Mouse (Mus musculus) Patski (cell line): ENCODE measurements at regions not wholly inside any gene's neighbourhood (a gene's known extent, or its start where the extent isn't known, plus 50 kb on each side); places are given as distances from the start of the nearest gene placed in this dataset.

Source experiments
- ATAC-seq: fragments of 100-300 bp; one replicate; pipeline ENCODE4 v1.8.0; 2021
- CTCF ChIA-PET: fragments of 350-600 bp; sonication (Branson Sonifier 250); formaldehyde crosslinking; loops from one replicate; lab custom pipeline; 2022; ENCODE audit warnings: inconsistent platforms; lab: Charles Lee
- POLR2A ChIA-PET: fragments of 350-600 bp; sonication (Branson Sonifier 250); formaldehyde crosslinking; loops from one replicate; lab custom pipeline; 2022; ENCODE audit warnings: antibody characterized with exemption, inconsistent platforms; lab: Charles Lee
- DNase-seq: peaks from one replicate; pipeline ENCODE4 v3.0.0-alpha.2; 2011; ENCODE audit warnings: low read depth, low spot score
- H3K27me3 ChIP-seq: fragments of 371-371 bp; one replicate; pipeline ENCODE4 v1.5.1; 2021
- CTCF ChIP-seq: fragments of 100-300 bp; IDR thresholded peaks from one replicate; pipeline ENCODE4 v1.5.1; 2021
- in situ Hi-C: fragments of 300-500 bp; cut with MboI; formaldehyde crosslinking; loops from 3 replicates; pipeline ENCODE4 v1.11.1; 2018; ENCODE audit warnings: low pct_unique_long_range_greater_than_20kb, mixed read lengths

DNA sequence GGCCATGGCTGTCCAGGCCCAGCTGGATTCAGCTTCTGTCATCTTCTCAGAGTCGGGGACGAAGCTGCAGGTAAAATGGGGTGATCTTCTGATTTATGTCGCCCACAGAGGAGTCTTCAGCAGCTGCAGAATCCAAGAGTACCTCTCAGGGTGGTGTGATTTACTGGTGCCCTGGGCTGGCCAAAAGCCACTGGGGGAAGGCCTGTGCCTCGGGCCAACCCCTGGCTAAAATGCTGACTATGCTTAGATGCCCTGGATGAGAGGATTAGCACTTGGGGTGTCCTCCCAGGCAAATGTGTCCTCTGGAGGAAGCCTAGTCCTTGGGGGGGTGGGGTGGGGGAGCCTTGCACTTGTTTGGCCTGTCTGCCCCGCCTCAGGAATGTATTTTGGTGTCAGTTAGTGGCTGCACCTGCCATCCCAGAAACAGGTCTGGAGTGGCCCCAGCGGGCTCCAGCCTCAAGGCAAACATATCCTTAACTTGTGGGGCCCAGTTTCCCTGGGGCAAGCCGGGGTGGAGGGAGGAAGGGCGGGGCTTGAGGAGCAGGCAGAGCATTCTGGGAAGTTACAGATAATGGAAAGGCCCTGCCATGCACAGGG lies 123.2 kb downstream of the Maf start:
- no peak for DNase-seq
- TF ChIP-seq CTCF, result no peak
- no peaks in the 10 kb centered on the region for H3K27me3 ChIP-seq
- CTCF ChIA-PET, result no interaction called here
- no peak for ATAC-seq
- in situ Hi-C loops, result no loop called here
- POLR2A ChIA-PET, result no interaction called here

GRCm38 (mm10) chr8:115583221-115583620 lies 124.4 kb downstream of the Maf start:
- in situ Hi-C loops, result no loop called here
- ChIA-PET CTCF (interaction anchor here (1.5 kb wide), 1 partner anchor 22 kb away, joined by 3 read pairs; no protein-coding TSS in a partner anchor), POLR2A (no interaction called here)
- no peak for TF ChIP-seq CTCF
- ATAC-seq (no peak), DNase-seq (no peak)
- H3K27me3 ChIP-seq, result no peaks in the 10 kb centered on the region

GRCm38 (mm10) chr8:115581940-115582517 lies 125.6 kb downstream of the Maf start:
- ATAC-seq (no peak), DNase-seq (no peak)
- no peaks in the 10 kb centered on the region for H3K27me3 ChIP-seq
- no peak for TF ChIP-seq CTCF
- POLR2A ChIA-PET, result interaction anchor here (0.6 kb wide), 1 partner anchor 8 kb away, joined by 7 read pairs; no protein-coding TSS in a partner anchor
- in situ Hi-C loops, result no loop called here
- CTCF ChIA-PET, result interaction anchor here (1.5 kb wide), 1 partner anchor 23 kb away, joined by 3 read pairs; no protein-coding TSS in a partner anchor

DNA sequence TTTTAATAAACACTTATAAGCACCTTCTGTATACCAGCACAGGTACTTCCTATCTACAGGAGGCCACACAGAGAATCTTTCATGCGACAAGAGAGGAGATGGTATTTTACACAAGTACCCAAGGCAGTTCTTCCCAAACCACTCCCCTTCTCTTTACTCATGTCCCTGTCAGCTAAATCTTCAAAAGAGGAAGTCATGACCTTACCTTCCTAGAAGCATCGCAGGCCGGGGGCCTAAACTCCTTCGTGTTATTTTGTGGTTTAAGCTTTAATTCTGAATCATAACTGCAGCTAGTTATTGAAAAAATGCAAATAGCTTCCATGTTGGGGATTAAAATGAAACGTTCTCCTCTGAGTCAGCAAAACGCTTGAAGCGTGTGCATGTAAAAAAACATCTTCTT lies 139.2 kb downstream of the Maf start:
- in situ Hi-C loops, result no loop called here
- no peaks in the 10 kb centered on the region for H3K27me3 ChIP-seq
- ATAC-seq (no peak), DNase-seq (no peak)
- TF ChIP-seq CTCF, result no peak
- ChIA-PET POLR2A (no interaction called here), CTCF (interaction anchor here (0.7 to 1.8 kb wide), 2 partner anchors 13 to 201 kb away, joined by 3 to 4 read pairs; no protein-coding TSS in a partner anchor)

GRCm38 (mm10) chr8:115565768-115566167 lies 141.8 kb downstream of the Maf start:
- ATAC-seq (no peak), DNase-seq (no peak)
- CTCF ChIA-PET, result interaction anchor here (1.1 kb wide), 1 partner anchor 10 kb away, joined by 4 read pairs; no protein-coding TSS in a partner anchor
- no peak for TF ChIP-seq CTCF
- in situ Hi-C loops, result no loop called here
- POLR2A ChIA-PET, result no interaction called here
- no peaks in the 10 kb centered on the region for H3K27me3 ChIP-seq

GRCm38 (mm10) chr8:115562362-115562761 lies 145.2 kb downstream of the Maf start:
- CTCF ChIA-PET, result no interaction called here
- POLR2A ChIA-PET, result interaction anchor here (0.8 kb wide), 1 partner anchor 13 kb away, joined by 3 read pairs; no protein-coding TSS in a partner anchor
- in situ Hi-C loops, result no loop called here
- ATAC-seq, result no peak
- no peak for DNase-seq
- no peaks in the 10 kb centered on the region for H3K27me3 ChIP-seq
- no peak for TF ChIP-seq CTCF

GRCm38 (mm10) chr8:115560985-115561916 lies 146.3 kb downstream of the Maf start:
- in situ Hi-C loops, result no loop called here
- POLR2A ChIA-PET, result no interaction called here
- no peak for ATAC-seq
- no peaks in the 10 kb centered on the region for H3K27me3 ChIP-seq
- no peak for TF ChIP-seq CTCF
- CTCF ChIA-PET, result no interaction called here
- no peak for DNase-seq

DNA sequence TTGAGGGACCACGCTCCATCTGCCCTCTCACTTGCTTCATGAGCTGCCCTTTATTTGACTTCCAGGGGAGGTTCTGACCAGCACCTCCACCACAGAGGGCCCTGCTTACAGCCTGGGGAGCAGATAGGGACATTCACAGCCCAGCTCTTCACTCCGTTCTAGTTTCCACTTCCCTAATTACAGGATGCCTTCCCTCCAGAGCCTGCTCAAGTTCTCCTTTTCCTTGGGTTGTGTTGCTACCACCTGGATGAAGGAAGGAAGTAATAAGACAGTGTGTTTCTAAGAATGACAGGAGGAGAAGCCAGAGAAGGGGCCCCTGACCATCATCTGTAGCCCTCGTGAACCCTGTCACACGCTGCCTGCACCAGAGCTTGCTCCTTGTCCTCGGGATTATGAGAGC lies 152.1 kb downstream of the Maf start:
- DNase-seq, result no peak
- peaks cover 4% of the 10 kb centered on the region for H3K27me3 ChIP-seq
- ChIA-PET CTCF (interaction anchor here (1.3 kb wide), 1 partner anchor 14 kb away, joined by 4 read pairs; no protein-coding TSS in a partner anchor), POLR2A (interaction anchor here (0.7 kb wide), 1 partner anchor 85 kb away, joined by 6 read pairs; no protein-coding TSS in a partner anchor)
- TF ChIP-seq CTCF, result no peak
- in situ Hi-C loops, result no loop called here
- ATAC-seq, result no peak

DNA sequence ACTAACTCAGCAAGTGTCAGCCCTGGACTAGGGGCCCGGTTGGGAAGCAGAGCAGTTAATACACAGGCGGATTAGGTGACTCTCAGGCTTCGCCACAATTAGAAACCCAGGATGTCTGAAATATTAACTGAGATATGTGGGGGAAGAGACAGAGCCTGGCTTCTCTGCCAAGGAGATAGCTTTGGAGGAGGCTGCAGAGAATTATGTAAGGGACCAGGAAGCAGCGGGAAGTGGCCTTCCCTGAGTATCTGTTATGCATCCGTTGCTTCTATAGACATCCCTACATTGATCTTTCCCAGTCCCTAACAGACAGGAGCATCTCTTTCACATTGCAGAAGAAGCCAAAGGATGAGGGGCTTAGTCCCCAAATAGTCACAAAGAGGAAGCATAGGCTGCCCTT lies 153.4 kb downstream of the Maf start:
- DNase-seq, result no peak
- H3K27me3 ChIP-seq, result peaks cover 4% of the 10 kb centered on the region
- CTCF ChIA-PET, result interaction anchor here (1.3 to 1.6 kb wide), 2 partner anchors 10 to 15 kb away, joined by 4 to 5 read pairs; no protein-coding TSS in a partner anchor
- no peak for ATAC-seq
- TF ChIP-seq CTCF, result peak; percentile 19
- in situ Hi-C loops, result loop anchor here (5.0 kb wide), 1 partner anchor 153 kb away; the partner anchor contains the start of gene Maf
- POLR2A ChIA-PET, result no interaction called here

DNA sequence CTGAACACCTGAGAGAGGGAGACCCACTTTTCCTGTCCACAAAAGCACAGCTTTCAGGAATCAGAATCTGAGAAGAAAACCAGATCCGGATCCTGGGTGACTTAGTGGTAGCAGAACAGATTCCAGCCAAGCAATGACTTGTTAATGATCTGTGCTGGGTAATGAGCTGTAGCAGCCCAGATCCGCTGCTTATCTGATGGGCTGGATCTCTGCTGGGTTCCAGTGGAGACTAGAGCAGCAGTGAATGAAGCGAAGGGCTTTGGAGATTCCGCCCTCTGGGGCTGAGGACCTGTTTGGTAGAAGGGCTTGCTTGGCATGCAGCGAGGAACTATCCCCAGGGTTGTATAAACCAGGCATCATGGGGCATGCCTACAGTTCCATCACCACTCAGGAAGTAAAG lies 156.3 kb downstream of the Maf start:
- in situ Hi-C loops, result loop anchor here (5.0 kb wide), 1 partner anchor 156 kb away; the partner anchor contains the start of gene Maf
- TF ChIP-seq CTCF, result no peak
- peaks cover 4% of the 10 kb centered on the region for H3K27me3 ChIP-seq
- ChIA-PET CTCF (interaction anchor here (1.3 to 2.6 kb wide), 2 partner anchors 14 to 89 kb away, joined by 3 to 7 read pairs; no protein-coding TSS in a partner anchor), POLR2A (interaction anchor here (0.6 kb wide), 1 partner anchor 709 kb away, joined by 4 read pairs; no protein-coding TSS in a partner anchor)
- peak; percentile 61 for DNase-seq
- peak; percentile 96 for ATAC-seq
